Mouse (Mus musculus): ENCODE data around the gene Cntn2. TPM values are rescaled to one million over a fixed set of nuclear protein-coding genes. Genes with fewer than 3 reads are reported as not detected.
"Not testable (repeated sequence)": the region's sequence is repeated elsewhere in the genome, so short reads cannot be mapped to it uniquely, and the experiment has no call there.

Gene Cntn2
- polyA plus RNA-seq, 1 experiment: 0.15 TPM

DNA sequence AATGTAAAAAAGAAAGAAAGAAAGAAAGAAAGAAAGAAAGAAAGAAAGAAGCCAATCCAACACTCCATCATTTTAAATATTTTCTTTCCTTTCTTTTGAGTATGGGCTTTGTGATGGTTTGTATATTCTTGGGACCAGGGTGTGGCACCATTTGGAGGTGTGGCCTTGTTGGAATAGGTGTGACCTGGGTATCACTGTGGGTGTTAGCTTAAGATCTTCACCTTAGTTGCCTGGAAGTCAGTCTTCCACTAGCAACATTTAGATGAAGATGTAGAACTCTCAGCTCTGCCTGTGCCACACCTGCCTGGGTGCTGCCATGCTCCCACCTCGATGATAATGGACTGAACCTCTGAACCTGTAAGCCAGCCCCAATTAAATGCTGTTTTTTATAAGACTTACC is 73.0 kb downstream of the Cntn2 start:
- DNase-seq (ENCODE audit: low read depth, low spot score): not testable (repeated sequence)
- 55% methylated on average over 1 of the region's 1 CpGs for WGBS

GRCm38 (mm10) chr1:132469519-132469918 is 73.5 kb downstream of the Cntn2 start:
- WGBS: 92% methylated on average over 7 of the region's 7 CpGs
- no peak for DNase-seq (ENCODE audit: low read depth, low spot score)

- no peak for DNase-seq (ENCODE audit: low read depth, low spot score)
Measured at GRCm38 (mm10) chr1:132468926-132469325, 74.1 kb downstream of the Cntn2 start.

- DNase-seq (ENCODE audit: low read depth, low spot score): no peak
- 80% methylated on average over 5 of the region's 5 CpGs for WGBS
Measured at GRCm38 (mm10) chr1:132464651-132465050, 78.4 kb downstream of the Cntn2 start.

Other genes starting within 250 kb of the Cntn2 start
- gene Klhdc8a, start 244.6 kb downstream of the Cntn2 start, polyA plus RNA-seq (2012; rRNA removed): 1.1 and 1.6 TPM in 2 replicates
- gene Nuak2, start 227.1 kb downstream of the Cntn2 start, polyA plus RNA-seq (2012; rRNA removed): 55.4 and 75.8 TPM in 2 replicates
- gene Tmcc2, start 152.0 kb downstream of the Cntn2 start, polyA plus RNA-seq (2012; rRNA removed): 2.0 and 2.9 TPM in 2 replicates
- 2.5 and 4.0 TPM in 2 replicates for gene Dstyk, start 125.7 kb downstream of the Cntn2 start, polyA plus RNA-seq (2012; rRNA removed)
- 16.5 and 18.2 TPM in 2 replicates for gene Rbbp5, start 65.9 kb downstream of the Cntn2 start, polyA plus RNA-seq (2012; rRNA removed)
- 2.2 and 2.4 TPM in 2 replicates for gene Tmem81, start 37.0 kb downstream of the Cntn2 start, polyA plus RNA-seq (2012; rRNA removed)
- gene Nfasc, start 198.5 kb upstream of the Cntn2 start, polyA plus RNA-seq (2012; rRNA removed): 1.2 and 1.8 TPM in 2 replicates

Data from large intestine, adult 2 months (tissue).